In genomic region chr7:26778474-26778873, GRCm38 (mm10) we compare ENCODE assay signal across 9 mouse cellular contexts. TPM values are rescaled to one million over a fixed set of nuclear protein-coding genes. Genes with fewer than 3 reads are reported as not detected.
DNase-seq lines count a peak whose midpoint lies in the region; ATAC-seq lines count a peak whose summit lies in the region.
"Had no signal": no experiment of that assay in that cellular context is flagged by ENCODE, and none has a peak within 500 bp of the region (broad histone marks: within the 10 kb centered on the region; RNA-seq: fewer than 3 reads in every experiment).

No protein-coding gene starts in this region.

- no peaks in the 10 kb centered on the region for H3K36me3 ChIP-seq in hindbrain, embryonic 11.5 days (ENCODE audit: control insufficient read depth, insufficient read depth, low read length)
- no peaks in the 10 kb centered on the region for H3K36me3 ChIP-seq in hindbrain, embryonic 16.5 days (ENCODE audit: control insufficient read depth, insufficient read depth, low read length)
- H3K36me3 ChIP-seq in heart, embryonic 10.5 days: no peaks in the 10 kb centered on the region

- DNase-seq in hindbrain, embryonic 11.5 days (ENCODE audit: low spot score): peak; percentile 65
- peak; percentile 77 for DNase-seq in ES-CJ7 (ENCODE audit: low read depth, low spot score)
- DNase-seq in adrenal gland, postnatal 4 days (ENCODE audit: low spot score in 2 of 2): peak; percentile 10 to 18
- peak; percentile 75 for DNase-seq in heart, embryonic 10.5 days (ENCODE audit: low spot score)
- DNase-seq in left cerebral cortex, postnatal 36 days (ENCODE audit: low spot score in 2 of 2): peak; percentile 15 to 18
- peak; percentile 12 for DNase-seq in skeletal muscle tissue, adult 2 months (ENCODE audit: low read depth, low spot score)

- H3K27me3 ChIP-seq in hindbrain, embryonic 11.5 days (ENCODE audit: control insufficient read depth, insufficient read depth, low read length): no peaks in the 10 kb centered on the region
- H3K27me3 ChIP-seq in hindbrain, embryonic 16.5 days (replicated peaks; ENCODE audit: control insufficient read depth, insufficient read depth, low read length): no peaks in the 10 kb centered on the region
- no peaks in the 10 kb centered on the region for H3K27me3 ChIP-seq in heart, embryonic 10.5 days (ENCODE audit: insufficient read depth, poor library complexity, severe bottlenecking)

- H3K4me1 ChIP-seq in hindbrain, embryonic 11.5 days (replicated peaks; ENCODE audit: control insufficient read depth, insufficient read depth, low read length): no peaks in the 10 kb centered on the region
- H3K4me1 ChIP-seq in hindbrain, embryonic 16.5 days (ENCODE audit: control insufficient read depth, insufficient read depth, low read depth, low read length): no peaks in the 10 kb centered on the region
- H3K4me1 ChIP-seq in heart, embryonic 10.5 days: no peaks in the 10 kb centered on the region

- H3K4me3 ChIP-seq in hindbrain, embryonic 11.5 days (ENCODE audit: low read depth, low read length): no peak overlapping the region
- no peak overlapping the region for H3K4me3 ChIP-seq in hindbrain, embryonic 16.5 days (ENCODE audit: low read length)
- H3K4me3 ChIP-seq in heart, embryonic 10.5 days: no peak overlapping the region

- H3K9ac ChIP-seq in hindbrain, embryonic 11.5 days (ENCODE audit: low read depth, low read length): no peak overlapping the region
- no peak overlapping the region for H3K9ac ChIP-seq in hindbrain, embryonic 16.5 days (ENCODE audit: low read depth, low read length)

- 43% methylated on average over 6 of the region's 6 CpGs for WGBS in hindbrain, embryonic 11.5 days
- 37% methylated on average over 6 of the region's 6 CpGs for WGBS in hindbrain, embryonic 16.5 days
- WGBS in heart, embryonic 10.5 days: 32% methylated on average over 6 of the region's 6 CpGs

- no peak overlapping the region for H3K27ac ChIP-seq in hindbrain, embryonic 11.5 days (ENCODE audit: low read depth, low read length)
- H3K27ac ChIP-seq in hindbrain, embryonic 16.5 days (ENCODE audit: low read depth, low read length): no peak overlapping the region
- H3K27ac ChIP-seq in heart, embryonic 10.5 days: no peak overlapping the region
- H3K27ac ChIP-seq: macrophage had no signal

- no peak overlapping the region for H3K4me2 ChIP-seq in hindbrain, embryonic 11.5 days (replicated peaks; ENCODE audit: low read depth, low read length)
- H3K4me2 ChIP-seq in hindbrain, embryonic 16.5 days (ENCODE audit: low read length): no peak overlapping the region

- intact Hi-C loops in left cerebral cortex, postnatal 36 days (cut with DNase I): loop anchor here (10.0 kb wide), 1 partner anchor 346 kb away; no protein-coding TSS in a partner anchor

- no peaks in the 10 kb centered on the region for H3K9me3 ChIP-seq in hindbrain, embryonic 11.5 days (ENCODE audit: control insufficient read depth, low read length)
- no peaks in the 10 kb centered on the region for H3K9me3 ChIP-seq in hindbrain, embryonic 16.5 days (ENCODE audit: control insufficient read depth, low read length)
- H3K9me3 ChIP-seq in heart, embryonic 10.5 days: no peaks in the 10 kb centered on the region

- no peak for ATAC-seq in hindbrain, embryonic 11.5 days (ENCODE audit: low FRiP score)
- no peak for ATAC-seq in hindbrain, embryonic 16.5 days
- ATAC-seq in megakaryocyte, adult 5-6 weeks (ENCODE audit: poor library complexity, severe bottlenecking): no peak

RNA-seq across cellular contexts. Expression of gene Cyp2b19, which starts 21.5 kb away (rescaled TPM):
- polyA plus RNA-seq in hindbrain, embryonic 11.5 days (2014; fragmentation: Nextera tagmentation; extraction: Ambion mirVana): 0.08 and 0.09 TPM in 2 replicates
- 0.66 and 0.75 TPM in 2 replicates for polyA plus RNA-seq in hindbrain, embryonic 16.5 days (2015; fragmentation: Nextera tagmentation; extraction: Ambion mirVana)
- total RNA-seq in adrenal gland, postnatal 4 days (2021): not detected
- polyA plus RNA-seq in heart, embryonic 10.5 days (2016; fragmentation: Nextera tagmentation; extraction: Ambion mirVana): not detected in 2 replicates
- not detected for total RNA-seq in left cerebral cortex, postnatal 36 days (2021)
- not detected in 2 replicates for total RNA-seq in megakaryocyte, adult 5-6 weeks (2015)
- total RNA-seq in megakaryocyte, adult 5-6 weeks (2017): not detected in 2 replicates
- polyA plus RNA-seq: macrophage had no signal

RNA-seq across cellular contexts. Expression of gene Cyp2g1, which starts 30.2 kb away (rescaled TPM):
- not detected in 2 replicates for polyA plus RNA-seq in hindbrain, embryonic 11.5 days (2014; fragmentation: Nextera tagmentation; extraction: Ambion mirVana)
- polyA plus RNA-seq in hindbrain, embryonic 16.5 days (2015; fragmentation: Nextera tagmentation; extraction: Ambion mirVana): not detected in 2 replicates
- 1 to 10 TPM in 1 of 2 experiments, not detected in 1; 1.8 TPM for total RNA-seq in adrenal gland, postnatal 4 days (2021)
- not detected in 2 replicates for polyA plus RNA-seq in heart, embryonic 10.5 days (2016; fragmentation: Nextera tagmentation; extraction: Ambion mirVana)
- not detected for total RNA-seq in left cerebral cortex, postnatal 36 days (2021)
- total RNA-seq in megakaryocyte, adult 5-6 weeks (2015): not detected in 2 replicates
- not detected in 2 replicates for total RNA-seq in megakaryocyte, adult 5-6 weeks (2017)
- polyA plus RNA-seq: macrophage had no signal

RNA-seq across cellular contexts. Expression of gene Cyp2a5, which starts 56.6 kb away (rescaled TPM):
- 0.27 and 0.60 TPM in 2 replicates for polyA plus RNA-seq in hindbrain, embryonic 11.5 days (2014; fragmentation: Nextera tagmentation; extraction: Ambion mirVana)
- polyA plus RNA-seq in hindbrain, embryonic 16.5 days (2015; fragmentation: Nextera tagmentation; extraction: Ambion mirVana): 0.90 and 1.2 TPM in 2 replicates
- total RNA-seq in adrenal gland, postnatal 4 days (2021): 1 to 10 TPM in 1 of 2 experiments, not detected in 1; 2.9 TPM
- not detected in 2 replicates for polyA plus RNA-seq in heart, embryonic 10.5 days (2016; fragmentation: Nextera tagmentation; extraction: Ambion mirVana)
- total RNA-seq in left cerebral cortex, postnatal 36 days (2021): not detected
- total RNA-seq in megakaryocyte, adult 5-6 weeks (2015): not detected in 2 replicates
- not detected in 2 replicates for total RNA-seq in megakaryocyte, adult 5-6 weeks (2017)
- polyA plus RNA-seq: macrophage had no signal

Comparison
In these comparisons a context has a peak if more than half of its experiments do, and no peak if none do; other contexts are left out.
1. DNase-seq: peak in every context shown above with its lines; median percentile 77 in ES-CJ7; 75 in heart, embryonic 10.5 days; 65 in hindbrain, embryonic 11.5 days; 16 in left cerebral cortex, postnatal 36 days; 14 in adrenal gland, postnatal 4 days; 12 in skeletal muscle tissue, adult 2 months.